Mouse (Mus musculus) erythroblast, embryonic 14.5 days (primary cell): ENCODE data around the gene Ddx42.

Experiments
- GATA1 ChIP-seq: IDR thresholded peaks from 2 replicates; pipeline ENCODE4 v1.6.1; 2012; ENCODE audit warnings: low read length, inconsistent platforms, mixed read lengths
- TAL1 ChIP-seq: IDR thresholded peaks from 3 replicates; pipeline ENCODE4 v1.6.1; 2012; ENCODE audit warnings: low read length, inconsistent platforms, mixed read lengths

DNA sequence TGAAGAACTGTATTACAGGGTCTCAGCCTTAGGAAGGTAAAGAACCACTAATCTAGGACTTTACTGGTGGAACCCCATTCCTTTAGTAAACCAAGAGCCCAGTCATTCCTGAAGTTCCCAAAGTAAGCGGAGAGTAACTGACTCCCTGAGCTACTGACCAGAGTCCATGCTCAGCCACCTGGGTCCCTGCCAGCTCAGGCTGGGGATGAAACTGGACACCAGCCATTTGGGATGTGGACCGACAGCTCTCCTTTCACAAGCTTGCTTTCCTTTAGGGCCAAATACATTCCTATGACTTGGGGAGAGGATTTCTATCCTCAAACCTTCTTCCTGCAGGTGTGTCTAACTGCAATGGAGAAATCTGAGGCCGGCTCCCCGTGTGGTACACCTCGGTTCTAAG, 42.4 kb upstream of the Ddx42 start:
- TF ChIP-seq GATA1 (no peak), TAL1 (no peak)
